Mouse (Mus musculus): Measurements from ENCODE around the gene Slc35f1. TPM values are rescaled to one million over a fixed set of nuclear protein-coding genes. Genes with fewer than 3 reads are reported as not detected.
A peak's percentile ranks its signal among the peaks of the same experiment; 100 is the strongest.

Gene Slc35f1
- polyA plus RNA-seq (2012; ENCODE audit: insufficient read depth, insufficient read length, low replicate concordance, missing spikeins), result not detected in 2 replicates

DNA sequence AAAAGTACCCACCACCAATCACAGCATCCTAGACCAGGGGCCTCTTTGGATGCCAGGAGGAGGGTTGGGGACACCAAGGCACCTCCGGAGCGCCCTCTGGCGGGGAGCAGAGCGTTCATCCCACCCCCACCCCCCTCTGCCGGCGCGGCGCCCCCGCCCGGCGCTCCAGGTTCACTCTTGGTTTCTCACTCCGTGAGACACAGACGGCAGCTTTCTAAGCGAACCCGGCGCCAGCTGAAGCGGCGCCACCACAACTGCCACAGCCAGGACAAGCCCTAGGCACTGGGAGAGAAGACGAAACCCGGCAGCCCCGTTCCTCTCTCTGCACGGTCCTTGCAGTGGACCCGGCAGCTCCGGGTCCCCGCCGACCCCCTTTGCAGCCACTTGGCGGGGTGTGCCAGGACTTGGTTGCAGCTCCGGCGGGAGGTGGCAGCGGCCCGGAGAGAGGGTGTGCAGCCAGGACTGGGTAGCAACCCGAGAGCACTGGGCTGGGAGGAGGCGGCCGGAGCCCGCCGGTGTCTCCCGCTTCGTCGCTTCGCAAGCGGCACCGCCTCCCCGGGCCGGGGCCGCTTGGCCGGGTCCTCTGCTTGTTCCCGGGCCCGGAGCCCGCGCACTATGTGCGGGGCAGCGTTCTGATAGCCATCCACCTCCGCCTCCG, at the start of gene Slc35f1:
Slc35f1 (plus strand) TSS at position 200 of the 658 bp plus-strand sequence.
- peak; percentile 59; the same call in 1 of the 2 replicates for TF ChIP-seq CTCF (IDR thresholded peaks at IDR 0.05; ENCODE audit: insufficient read depth, low read depth, low read length)
- TF ChIP-seq POLR2A (IDR thresholded peaks at IDR 0.05; ENCODE audit: insufficient read depth, low read depth, low read length), result 0 out of 2 replicates have a peak, but pooled peaks have one; percentile 29
- WGBS, result under 1% methylated on average over 54 of the region's 54 CpGs
- Histone ChIP-seq H3K4me3 (ENCODE audit: insufficient read depth, low read depth, low read length) (peak within 1 kb of the TSS; percentile 98), H3K27ac (ENCODE audit: insufficient read depth, low read depth, low read length) (peak within 1 kb of the TSS; percentile 45; the same call in 1 of the 2 replicates), H3K4me1 (ENCODE audit: control insufficient read depth, insufficient read depth, low read length) (peaks cover 10% of the 10 kb centered on the region; the same call in 1 of the 2 replicates)

DNA sequence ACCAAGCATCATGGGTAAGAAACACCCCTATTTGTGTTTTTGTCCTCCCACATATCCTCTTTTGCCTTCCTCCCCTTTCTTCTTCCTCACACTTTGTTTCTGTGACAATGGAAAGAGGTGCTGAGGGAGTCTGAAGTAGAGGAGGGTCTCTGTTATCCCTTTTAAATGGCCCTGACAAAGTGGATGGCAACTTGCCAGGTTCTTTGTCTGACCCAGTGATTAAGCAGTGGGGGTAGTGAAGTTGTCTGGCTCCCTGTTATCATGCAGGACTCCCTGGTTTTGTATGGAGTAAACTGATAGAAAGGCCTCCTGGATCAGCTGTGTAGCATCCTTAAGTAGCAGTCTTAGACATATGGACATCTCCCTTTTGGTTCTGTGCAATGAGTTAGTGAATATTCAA, 19.1 kb upstream of the Slc35f1 start:
- no peak for TF ChIP-seq POLR2A (IDR thresholded peaks at IDR 0.05; ENCODE audit: insufficient read depth, low read depth, low read length)
- H3K4me3 ChIP-seq (ENCODE audit: insufficient read depth, low read depth, low read length), result no peak overlapping the region
- no peaks in the 10 kb centered on the region for H3K4me1 ChIP-seq (ENCODE audit: control insufficient read depth, insufficient read depth, low read length)
- no peak overlapping the region for H3K27ac ChIP-seq (ENCODE audit: insufficient read depth, low read depth, low read length)

DNA sequence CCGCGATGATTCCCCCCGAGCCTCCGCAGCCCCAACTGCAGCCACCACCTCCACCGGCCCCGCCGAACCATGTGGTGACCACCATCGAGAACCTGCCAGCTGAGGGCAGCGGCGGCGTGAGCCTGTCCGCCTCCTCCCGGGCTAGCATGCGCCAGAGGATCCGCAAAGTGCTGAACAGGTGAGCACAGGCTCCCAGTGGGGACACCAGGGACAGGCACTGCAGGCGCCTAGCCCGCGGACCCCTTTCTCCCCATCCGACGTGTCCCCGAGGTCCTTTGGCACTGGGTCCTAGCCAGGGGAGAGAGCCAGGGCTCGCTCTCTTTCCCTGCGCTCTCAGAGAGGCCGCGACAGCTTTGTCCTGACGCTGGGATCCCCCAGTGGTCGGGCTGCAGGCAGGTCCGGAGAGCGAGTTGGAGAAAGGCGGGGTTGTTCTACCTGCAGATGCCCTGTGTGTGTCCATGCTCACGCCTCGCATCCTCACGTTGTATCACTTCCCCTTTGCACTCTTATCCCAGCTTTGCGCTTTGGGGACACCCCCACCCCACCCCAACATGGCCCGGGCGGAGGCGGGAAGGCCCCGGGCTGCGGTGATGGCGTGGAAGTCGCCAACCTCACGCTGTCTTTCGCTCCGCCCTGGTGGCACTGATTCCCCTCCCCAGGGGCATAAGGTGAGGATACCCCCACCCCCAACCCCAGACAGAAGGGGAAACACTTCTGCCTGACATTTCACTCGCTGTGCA, 829 bp downstream of the Slc35f1 start:
- H3K4me3 ChIP-seq (ENCODE audit: insufficient read depth, low read depth, low read length), result peak overlapping the region; percentile 98
- H3K27ac ChIP-seq (ENCODE audit: insufficient read depth, low read depth, low read length), result 0 out of 2 replicates have a peak overlapping the region, but pooled peaks have one; percentile 45
- 2% methylated on average over 45 of the region's 45 CpGs for WGBS
- TF ChIP-seq CTCF (IDR thresholded peaks at IDR 0.05; ENCODE audit: insufficient read depth, low read depth, low read length), result no peak
- no peak for TF ChIP-seq POLR2A (IDR thresholded peaks at IDR 0.05; ENCODE audit: insufficient read depth, low read depth, low read length)
- H3K4me1 ChIP-seq (ENCODE audit: control insufficient read depth, insufficient read depth, low read length), result peaks cover 10% of the 10 kb centered on the region; the same call in 1 of the 2 replicates

DNA sequence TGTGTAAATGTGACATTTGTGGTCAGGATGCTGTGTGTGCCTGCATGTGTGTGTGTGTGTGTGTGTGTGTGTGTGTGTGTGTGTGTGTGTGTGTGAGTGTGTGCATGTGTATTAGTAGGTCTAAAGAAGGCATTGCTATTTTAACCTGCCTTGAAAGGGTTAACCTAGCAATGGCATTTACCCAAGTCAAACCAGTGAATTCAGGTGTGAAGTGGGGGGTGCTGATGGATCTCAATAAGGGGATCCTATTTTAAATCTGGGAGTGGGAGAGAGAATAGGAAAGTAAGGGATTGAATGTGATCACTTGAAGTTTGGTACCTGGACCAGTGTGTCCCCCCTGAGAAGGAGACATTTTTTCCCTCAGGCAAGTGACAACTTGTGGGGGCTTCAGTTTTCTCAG, 13.4 kb downstream of the Slc35f1 start:
- no peak overlapping the region for H3K27ac ChIP-seq (ENCODE audit: insufficient read depth, low read depth, low read length)
- H3K4me1 ChIP-seq (ENCODE audit: control insufficient read depth, insufficient read depth, low read length), result peaks cover 6% of the 10 kb centered on the region
- no peak for TF ChIP-seq POLR2A (IDR thresholded peaks at IDR 0.05; ENCODE audit: insufficient read depth, low read depth, low read length)
- no peak for TF ChIP-seq CTCF (IDR thresholded peaks at IDR 0.05; ENCODE audit: insufficient read depth, low read depth, low read length)
- H3K4me3 ChIP-seq (ENCODE audit: insufficient read depth, low read depth, low read length), result no peak overlapping the region

DNA sequence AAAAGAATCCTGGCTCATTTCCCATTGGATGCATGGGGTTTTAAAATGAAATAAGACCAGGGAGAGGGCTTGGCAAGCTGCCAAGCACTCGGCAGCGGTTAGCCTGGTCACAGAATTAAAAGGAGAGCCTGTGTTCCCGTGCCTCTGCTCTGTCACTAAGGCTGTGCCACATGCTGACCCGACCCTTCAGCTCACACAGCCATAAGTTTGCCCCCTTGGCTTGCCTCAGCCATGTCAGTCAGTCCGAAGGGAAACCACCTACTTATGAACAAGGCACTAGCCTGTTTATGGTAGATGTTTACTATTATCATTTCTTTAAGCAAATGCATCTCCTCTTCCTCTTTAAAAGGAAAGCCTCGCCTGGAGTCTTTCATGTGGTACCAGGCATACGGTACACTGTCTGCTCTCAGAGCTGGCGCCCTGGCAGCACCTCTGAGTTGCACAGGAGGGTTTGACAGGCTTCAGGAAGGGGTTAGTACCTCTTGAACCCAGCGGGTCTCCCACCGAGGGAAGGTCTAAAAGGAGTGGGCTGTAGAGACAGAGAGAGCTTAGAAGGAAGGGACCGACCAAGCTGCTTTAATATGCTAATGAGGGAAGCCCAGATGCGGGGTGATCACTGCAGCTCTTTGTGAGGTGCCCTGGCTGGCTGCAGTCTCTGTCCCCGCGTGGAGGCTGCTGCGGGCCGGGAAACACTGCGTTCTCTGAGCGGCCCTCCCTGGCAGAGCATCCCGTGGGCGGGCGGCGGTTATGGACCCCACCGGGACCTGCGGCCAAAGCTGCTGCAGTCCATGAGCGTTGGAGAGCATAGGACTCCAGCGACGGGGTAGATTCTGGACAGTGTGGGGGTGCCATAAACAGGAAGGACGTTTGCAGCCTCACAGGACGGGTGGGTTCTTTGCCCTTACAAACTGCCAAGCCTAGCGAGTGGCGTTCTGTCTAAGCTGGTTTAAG, 14.0 kb downstream of the Slc35f1 start:
- Histone ChIP-seq H3K4me1 (ENCODE audit: control insufficient read depth, insufficient read depth, low read length) (peaks cover 6% of the 10 kb centered on the region), H3K27ac (ENCODE audit: insufficient read depth, low read depth, low read length) (peak overlapping the region; percentile 42), H3K4me3 (ENCODE audit: insufficient read depth, low read depth, low read length) (peak overlapping the region; percentile 49)
- TF ChIP-seq POLR2A (IDR thresholded peaks at IDR 0.05; ENCODE audit: insufficient read depth, low read depth, low read length) (no peak), CTCF (IDR thresholded peaks at IDR 0.05; ENCODE audit: insufficient read depth, low read depth, low read length) (no peak)
- WGBS, result under 1% methylated on average over 31 of the region's 31 CpGs

DNA sequence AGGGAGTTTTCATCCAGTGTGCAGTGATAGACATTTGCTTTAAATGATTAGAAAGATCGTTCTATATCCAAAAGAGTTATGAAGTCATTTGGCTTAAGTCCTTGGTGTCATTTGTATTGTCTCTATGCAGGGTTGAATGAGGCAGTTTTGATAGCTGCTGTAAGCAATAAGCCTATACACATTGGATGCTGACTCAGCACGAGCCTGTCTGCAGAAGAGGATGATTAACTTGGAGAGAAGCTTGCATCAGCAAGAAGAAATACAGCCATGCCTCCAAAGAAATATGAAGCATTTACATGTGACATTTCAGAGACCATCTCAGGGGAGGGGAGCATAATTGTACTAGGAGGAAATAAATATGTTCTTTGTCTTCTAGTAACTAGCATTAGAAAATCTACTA, 19.1 kb downstream of the Slc35f1 start:
- WGBS, result 71% methylated on average over 2 of the region's 2 CpGs
- TF ChIP-seq CTCF (IDR thresholded peaks at IDR 0.05; ENCODE audit: insufficient read depth, low read depth, low read length) (no peak), POLR2A (IDR thresholded peaks at IDR 0.05; ENCODE audit: insufficient read depth, low read depth, low read length) (no peak)
- Histone ChIP-seq H3K4me1 (ENCODE audit: control insufficient read depth, insufficient read depth, low read length) (peaks cover 3% of the 10 kb centered on the region; the same call in 1 of the 2 replicates), H3K4me3 (ENCODE audit: insufficient read depth, low read depth, low read length) (no peak overlapping the region), H3K27ac (ENCODE audit: insufficient read depth, low read depth, low read length) (no peak overlapping the region)

DNA sequence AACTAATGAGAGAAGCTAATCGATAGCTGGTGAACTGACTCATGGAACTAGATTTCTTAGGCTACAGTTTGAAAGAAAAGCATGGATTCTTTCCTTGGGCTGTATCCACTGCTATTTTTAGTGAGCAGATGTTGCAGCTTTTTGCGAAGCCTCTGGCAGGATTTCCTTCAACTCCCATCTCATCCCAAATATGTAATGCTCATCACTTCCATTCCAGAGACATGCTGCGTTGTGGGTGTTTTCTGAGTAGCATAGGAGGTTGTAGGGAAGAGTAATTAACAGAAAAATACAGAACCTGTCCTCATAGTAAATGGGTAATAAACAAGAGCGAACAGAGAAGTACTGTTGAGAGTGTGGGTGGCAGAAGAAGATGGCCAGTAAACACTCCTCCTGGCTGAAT, 21.8 kb downstream of the Slc35f1 start:
- WGBS, result 23% methylated on average over 4 of the region's 4 CpGs
- TF ChIP-seq CTCF (IDR thresholded peaks at IDR 0.05; ENCODE audit: insufficient read depth, low read depth, low read length) (no peak), POLR2A (IDR thresholded peaks at IDR 0.05; ENCODE audit: insufficient read depth, low read depth, low read length) (no peak)
- H3K27ac ChIP-seq (ENCODE audit: insufficient read depth, low read depth, low read length), result no peak overlapping the region

DNA sequence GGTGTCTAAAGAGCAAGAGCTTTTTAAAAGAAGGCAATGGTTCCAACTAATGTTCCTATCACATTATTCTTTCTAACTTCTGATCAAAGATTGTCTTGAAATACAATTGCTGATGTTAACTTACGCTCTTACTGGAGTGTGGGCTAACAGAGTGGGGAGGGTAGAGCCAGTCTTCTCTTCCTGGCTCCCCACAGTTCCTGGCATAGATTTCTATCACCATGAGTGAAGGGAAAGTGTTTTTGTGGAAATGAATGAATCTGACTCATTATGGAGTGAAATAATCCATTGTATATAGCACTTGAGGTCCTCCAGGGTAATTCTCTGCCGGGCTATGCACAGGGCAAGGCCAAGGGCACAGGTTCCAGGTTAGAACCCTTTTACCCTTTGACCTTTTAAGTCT, 24.2 kb downstream of the Slc35f1 start:
- TF ChIP-seq POLR2A (IDR thresholded peaks at IDR 0.05; ENCODE audit: insufficient read depth, low read depth, low read length) (no peak), CTCF (IDR thresholded peaks at IDR 0.05; ENCODE audit: insufficient read depth, low read depth, low read length) (no peak)
- no peak overlapping the region for H3K27ac ChIP-seq (ENCODE audit: insufficient read depth, low read depth, low read length)
- H3K4me1 ChIP-seq (ENCODE audit: control insufficient read depth, insufficient read depth, low read length), result no peaks in the 10 kb centered on the region
- no peak overlapping the region for H3K4me3 ChIP-seq (ENCODE audit: insufficient read depth, low read depth, low read length)
- WGBS, result 52% methylated on average over 2 of the region's 2 CpGs

More for the DNA sequence above, 21.8 kb downstream of the Slc35f1 start:
- Histone ChIP-seq H3K4me3 (ENCODE audit: insufficient read depth, low read depth, low read length) (no peak overlapping the region), H3K4me1 (ENCODE audit: control insufficient read depth, insufficient read depth, low read length) (no peaks in the 10 kb centered on the region)
